Mouse (Mus musculus) MN1 (cell line): ENCODE data around the gene Ecel1.

ENCODE experiments used
- DNase-seq: peaks from one replicate; pipeline ENCODE4 v3.0.0-alpha.2; 2016; ENCODE audit warnings: low spot score

Gene Ecel1

GRCm38 (mm10) chr1:87170458-87170857 lies 14.1 kb upstream of the Ecel1 start:
- DNase-seq: peak; percentile 65

GRCm38 (mm10) chr1:87164796-87165184 lies 8.5 kb upstream of the Ecel1 start:
- DNase-seq: no peak

- DNase-seq: no peak
Observed at GRCm38 (mm10) chr1:87164164-87164795, 8.0 kb upstream of the Ecel1 start.

GRCm38 (mm10) chr1:87159396-87159795 lies 3.1 kb upstream of the Ecel1 start:
- DNase-seq: no peak

- no peak for DNase-seq
Observed at GRCm38 (mm10) chr1:87155531-87156198, 656 bp downstream of the Ecel1 start.

- no peak for DNase-seq
Observed at GRCm38 (mm10) chr1:87154501-87155120, 1.7 kb downstream of the Ecel1 start.

- DNase-seq: no peak
Observed at GRCm38 (mm10) chr1:87153776-87154500, 2.4 kb downstream of the Ecel1 start.

GRCm38 (mm10) chr1:87151286-87151685 lies 5.0 kb downstream of the Ecel1 start:
- DNase-seq: no peak

GRCm38 (mm10) chr1:87149422-87149821 lies 6.9 kb downstream of the Ecel1 start:
- DNase-seq: no peak

- no peak for DNase-seq
Observed at GRCm38 (mm10) chr1:87143141-87143540, 13.2 kb downstream of the Ecel1 start.

- peak; percentile 68 for DNase-seq
Observed at GRCm38 (mm10) chr1:87142456-87142855, 13.9 kb downstream of the Ecel1 start.

GRCm38 (mm10) chr1:87141550-87141949 lies 14.8 kb downstream of the Ecel1 start:
- no peak for DNase-seq

- no peak for DNase-seq
Observed at GRCm38 (mm10) chr1:87131803-87132202, 24.5 kb downstream of the Ecel1 start.

GRCm38 (mm10) chr1:87127206-87128030 lies 28.9 kb downstream of the Ecel1 start:
- no peak for DNase-seq

- DNase-seq: no peak
Observed at GRCm38 (mm10) chr1:87124673-87125072, 31.6 kb downstream of the Ecel1 start, which contains the start of gene Akp3. TSS of gene Akp3 (plus strand) at chr1:87124973.

- no peak for DNase-seq
Observed at GRCm38 (mm10) chr1:87114784-87115183, 41.5 kb downstream of the Ecel1 start.

- DNase-seq: peak; percentile 18
Observed at GRCm38 (mm10) chr1:87111719-87112354, 44.5 kb downstream of the Ecel1 start.

GRCm38 (mm10) chr1:87108564-87108963 lies 47.8 kb downstream of the Ecel1 start:
- no peak for DNase-seq

GRCm38 (mm10) chr1:87106536-87106935 lies 49.8 kb downstream of the Ecel1 start:
- no peak for DNase-seq

- DNase-seq: no peak
Observed at GRCm38 (mm10) chr1:87103936-87104335, 52.4 kb downstream of the Ecel1 start.

GRCm38 (mm10) chr1:87102114-87102513 lies 54.2 kb downstream of the Ecel1 start:
- DNase-seq: no peak
